Mouse (Mus musculus): ENCODE data around the gene Hlcs. TPM values are rescaled to one million over a fixed set of nuclear protein-coding genes. Genes with fewer than 3 reads are reported as not detected.

Hlcs gene
- polyA plus RNA-seq, 1 experiment from 2014 or later: 8.9 TPM

DNA sequence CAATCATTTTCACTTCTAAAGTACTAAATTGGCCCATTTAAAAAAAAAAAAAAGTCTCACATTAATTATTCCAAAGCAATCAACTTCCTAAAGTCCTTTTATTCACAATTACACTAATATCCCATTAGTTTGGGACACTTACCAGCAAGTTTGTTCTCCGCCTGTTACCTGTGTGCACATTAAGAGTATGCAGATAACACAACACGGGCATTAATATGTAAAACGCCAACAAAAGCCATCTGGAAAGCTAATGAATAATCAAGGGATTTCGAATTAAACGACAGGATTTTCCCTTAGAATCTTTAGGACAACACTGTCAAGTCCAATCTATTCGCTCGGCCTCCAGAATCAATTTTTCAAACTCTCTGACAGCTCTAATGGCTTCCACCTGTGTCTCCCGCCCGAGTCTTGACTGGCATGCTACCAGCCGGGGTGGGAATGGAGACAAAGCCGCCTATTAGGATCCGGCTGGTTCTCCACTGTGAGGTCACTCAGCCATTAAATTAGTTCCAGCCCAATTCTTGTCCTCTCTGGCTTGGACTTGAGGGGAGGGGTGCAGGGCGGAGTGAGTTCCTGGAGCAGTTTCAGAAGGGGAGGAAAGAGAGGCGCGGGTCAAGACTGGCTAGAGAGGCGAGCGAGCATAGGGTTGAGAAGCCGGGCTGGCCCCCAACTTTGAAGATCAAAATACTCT, 85.9 kb downstream of the Hlcs start:
- Histone ChIP-seq H3K27me3 (ENCODE audit: insufficient read depth, low read length) (no peaks in the 10 kb centered on the region), H3K4me1 (ENCODE audit: insufficient read depth, low read length) (peaks cover 55% of the 10 kb centered on the region), H3K9ac (replicated peaks; ENCODE audit: low read length) (no peak overlapping the region), H3K36me3 (ENCODE audit: insufficient read depth, low read length) (no peaks in the 10 kb centered on the region), H3K27ac (ENCODE audit: low read length) (peak overlapping the region; percentile 47; the same call in 1 of the 2 replicates), H3K4me2 (replicated peaks; ENCODE audit: low read depth, low read length) (peak overlapping the region; percentile 31), H3K9me3 (ENCODE audit: low read length) (no peaks in the 10 kb centered on the region), H3K4me3 (ENCODE audit: low read length) (no peak overlapping the region)
- ATAC-seq (ENCODE audit: low FRiP score, low TSS enrichment): peak; percentile 89
- 12% methylated on average over 18 of the region's 18 CpGs for WGBS

DNA sequence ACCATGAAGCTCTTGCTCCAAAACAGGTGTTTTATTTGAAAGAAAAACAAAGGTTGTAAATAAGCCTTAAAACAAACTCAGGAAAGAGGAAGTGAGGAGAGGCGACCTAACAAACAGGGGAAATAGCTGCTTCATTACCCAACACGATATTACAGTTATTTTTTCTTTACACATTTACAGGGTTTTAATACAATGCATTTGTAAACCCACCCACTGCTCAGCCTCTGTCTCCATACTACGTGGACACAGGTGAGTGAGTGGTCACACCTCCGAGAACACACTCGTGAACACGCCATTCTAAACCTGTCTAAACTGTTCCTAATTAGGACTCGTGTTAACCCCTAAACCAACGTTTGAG, 90.0 kb downstream of the Hlcs start:
- peaks cover 49% of the 10 kb centered on the region for H3K4me1 ChIP-seq (ENCODE audit: insufficient read depth, low read length)

DNA sequence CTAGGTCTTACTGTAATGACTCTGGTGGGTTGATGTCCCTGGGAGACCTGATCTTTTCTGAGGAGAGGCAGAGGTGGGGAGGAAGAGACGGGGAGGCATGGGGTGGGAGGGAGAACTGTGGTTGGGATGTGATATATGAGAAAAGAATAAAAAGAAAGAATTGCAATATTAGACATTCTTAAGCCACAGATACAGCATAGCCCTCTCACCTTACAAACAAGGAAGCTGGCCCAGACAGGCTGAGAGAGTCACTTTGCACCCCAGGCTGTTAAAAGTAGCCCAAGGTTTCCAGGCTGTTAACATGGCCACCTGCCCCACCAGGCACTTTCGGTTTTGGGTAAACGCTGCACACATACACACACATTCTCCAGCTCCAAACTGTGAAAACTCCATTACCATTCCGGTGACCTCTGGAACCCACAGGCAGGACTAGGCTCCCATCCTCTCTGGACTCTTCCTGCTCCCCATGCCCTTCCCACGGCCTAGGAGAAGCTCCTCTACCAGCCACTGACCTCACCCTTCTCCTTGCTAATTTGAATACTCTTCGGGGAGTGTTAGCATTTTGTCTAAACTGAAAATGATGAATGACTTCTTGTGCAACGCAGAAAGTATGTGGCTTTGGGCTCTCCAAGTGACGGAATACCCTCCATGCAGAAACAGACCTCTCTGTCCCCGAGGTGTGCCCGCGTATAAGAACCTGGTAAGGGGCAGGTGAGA, 90.6 kb downstream of the Hlcs start:
- H3K36me3 ChIP-seq (ENCODE audit: insufficient read depth, low read length): no peaks in the 10 kb centered on the region
- 52% methylated on average over 11 of the region's 11 CpGs for WGBS
- H3K4me2 ChIP-seq (replicated peaks; ENCODE audit: low read depth, low read length): no peak overlapping the region
- no peaks in the 10 kb centered on the region for H3K9me3 ChIP-seq (ENCODE audit: low read length)
- no peak overlapping the region for H3K4me3 ChIP-seq (ENCODE audit: low read length)
- no peaks in the 10 kb centered on the region for H3K27me3 ChIP-seq (ENCODE audit: insufficient read depth, low read length)
- H3K4me1 ChIP-seq (ENCODE audit: insufficient read depth, low read length): peaks cover 44% of the 10 kb centered on the region
- no peak overlapping the region for H3K9ac ChIP-seq (replicated peaks; ENCODE audit: low read length)
- H3K27ac ChIP-seq (ENCODE audit: low read length): peak overlapping the region; percentile 29
- no peak for ATAC-seq (ENCODE audit: low FRiP score, low TSS enrichment)

More for the DNA sequence above, 90.0 kb downstream of the Hlcs start:
- Histone ChIP-seq H3K4me2 (replicated peaks; ENCODE audit: low read depth, low read length) (no peak overlapping the region), H3K27me3 (ENCODE audit: insufficient read depth, low read length) (no peaks in the 10 kb centered on the region), H3K9ac (replicated peaks; ENCODE audit: low read length) (no peak overlapping the region), H3K27ac (ENCODE audit: low read length) (peak overlapping the region; percentile 29; the same call in 1 of the 2 replicates), H3K9me3 (ENCODE audit: low read length) (no peaks in the 10 kb centered on the region), H3K36me3 (ENCODE audit: insufficient read depth, low read length) (no peaks in the 10 kb centered on the region), H3K4me3 (ENCODE audit: low read length) (no peak overlapping the region)
- no peak for ATAC-seq (ENCODE audit: low FRiP score, low TSS enrichment)
- WGBS: 49% methylated on average over 8 of the region's 8 CpGs

DNA sequence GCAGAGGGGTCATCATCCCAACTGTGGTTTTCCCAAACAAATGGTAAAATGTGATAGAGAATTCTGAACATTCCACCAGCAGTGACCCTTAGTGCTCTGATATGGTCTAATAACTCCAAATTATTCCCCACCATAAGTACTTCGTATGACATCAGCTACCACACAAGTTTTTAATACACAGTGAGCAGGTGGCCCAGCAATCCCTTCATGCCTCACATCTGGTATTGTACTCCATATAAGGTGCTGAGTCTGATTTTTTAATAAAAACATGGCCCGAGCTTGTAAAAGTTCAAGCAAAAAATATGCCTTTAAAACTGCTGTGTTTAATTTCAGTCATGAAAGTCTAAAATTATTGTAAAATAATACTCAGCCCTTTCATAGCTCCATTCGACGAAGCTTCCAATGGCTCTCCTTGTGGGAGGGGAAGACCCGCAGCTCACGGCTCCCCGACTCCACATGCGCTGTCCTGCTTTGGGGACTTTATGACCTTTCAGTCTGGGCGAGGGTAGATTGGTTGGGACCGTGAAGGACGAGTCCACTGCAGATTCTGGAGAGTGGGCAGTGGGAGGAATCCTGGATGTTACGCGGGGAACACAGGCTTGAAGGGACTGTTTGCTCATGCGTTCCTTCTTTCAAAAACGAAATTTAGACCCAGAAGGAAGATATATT, 102.5 kb downstream of the Hlcs start:
- no peak overlapping the region for H3K9ac ChIP-seq (replicated peaks; ENCODE audit: low read length)
- no peak for ATAC-seq (ENCODE audit: low FRiP score, low TSS enrichment)
- H3K36me3 ChIP-seq (ENCODE audit: insufficient read depth, low read length): no peaks in the 10 kb centered on the region
- H3K27ac ChIP-seq (ENCODE audit: low read length): no peak overlapping the region
- no peak overlapping the region for H3K4me3 ChIP-seq (ENCODE audit: low read length)
- no peaks in the 10 kb centered on the region for H3K27me3 ChIP-seq (ENCODE audit: insufficient read depth, low read length)
- WGBS: 61% methylated on average over 15 of the region's 15 CpGs
- peaks cover 7% of the 10 kb centered on the region; the same call in 1 of the 2 replicates for H3K9me3 ChIP-seq (ENCODE audit: low read length)
- H3K4me2 ChIP-seq (replicated peaks; ENCODE audit: low read depth, low read length): no peak overlapping the region
- no peaks in the 10 kb centered on the region for H3K4me1 ChIP-seq (ENCODE audit: insufficient read depth, low read length)

DNA sequence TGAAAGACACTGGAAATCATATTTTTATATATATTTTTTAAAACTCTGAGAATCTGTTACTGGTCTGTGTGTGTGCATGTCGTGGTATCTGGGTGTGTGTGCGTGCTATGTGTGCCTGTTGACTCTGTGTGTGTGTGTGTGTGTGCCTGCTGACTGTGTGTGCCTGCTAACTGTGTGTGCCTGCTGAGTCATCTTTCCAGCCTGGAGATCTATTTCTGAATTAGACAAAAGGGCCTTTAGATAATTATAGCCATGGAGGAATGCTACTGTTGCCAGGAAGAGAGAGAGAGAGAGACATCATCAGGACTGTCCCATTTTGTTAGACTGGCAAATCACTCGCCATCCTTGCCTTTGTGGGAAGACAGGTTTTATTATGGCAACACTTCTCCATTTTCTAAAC, 103.7 kb downstream of the Hlcs start:
- no peak for ATAC-seq (ENCODE audit: low FRiP score, low TSS enrichment)
- H3K27me3 ChIP-seq (ENCODE audit: insufficient read depth, low read length): no peaks in the 10 kb centered on the region
- 71% methylated on average over 3 of the region's 3 CpGs for WGBS

DNA sequence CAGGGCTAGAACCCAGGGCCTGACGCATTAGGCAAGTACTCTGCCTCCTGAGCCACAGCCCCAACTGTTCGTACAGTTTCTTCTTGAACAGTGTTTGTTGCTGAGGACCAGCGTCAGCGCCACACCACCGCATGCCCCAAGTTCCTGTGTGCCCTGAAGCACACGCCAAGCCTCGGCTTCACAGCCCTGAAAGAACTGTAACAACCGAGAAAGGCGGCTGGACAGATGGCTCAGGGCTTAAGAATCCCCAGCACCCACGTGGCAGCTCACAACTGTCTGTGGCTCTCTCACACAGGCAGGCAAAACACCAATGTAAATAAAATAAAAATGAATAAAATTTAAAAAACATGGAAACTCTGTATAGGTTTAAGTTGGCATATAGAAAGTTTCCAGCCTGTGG, 104.5 kb downstream of the Hlcs start:
- no peak overlapping the region for H3K4me2 ChIP-seq (replicated peaks; ENCODE audit: low read depth, low read length)
- WGBS: 82% methylated on average over 10 of the region's 10 CpGs
- no peak for ATAC-seq (ENCODE audit: low FRiP score, low TSS enrichment)
- H3K36me3 ChIP-seq (ENCODE audit: insufficient read depth, low read length): no peaks in the 10 kb centered on the region
- no peak overlapping the region for H3K4me3 ChIP-seq (ENCODE audit: low read length)
- H3K27ac ChIP-seq (ENCODE audit: low read length): no peak overlapping the region
- no peak overlapping the region for H3K9ac ChIP-seq (replicated peaks; ENCODE audit: low read length)
- peaks cover 10% of the 10 kb centered on the region; the same call in 1 of the 2 replicates for H3K4me1 ChIP-seq (ENCODE audit: insufficient read depth, low read length)
- peaks cover 7% of the 10 kb centered on the region; the same call in 1 of the 2 replicates for H3K9me3 ChIP-seq (ENCODE audit: low read length)
- H3K27me3 ChIP-seq (ENCODE audit: insufficient read depth, low read length): no peaks in the 10 kb centered on the region

More for the DNA sequence above, 103.7 kb downstream of the Hlcs start:
- Histone ChIP-seq H3K4me3 (ENCODE audit: low read length) (no peak overlapping the region), H3K4me1 (ENCODE audit: insufficient read depth, low read length) (peaks cover 10% of the 10 kb centered on the region; the same call in 1 of the 2 replicates), H3K36me3 (ENCODE audit: insufficient read depth, low read length) (no peaks in the 10 kb centered on the region), H3K9ac (replicated peaks; ENCODE audit: low read length) (no peak overlapping the region), H3K4me2 (replicated peaks; ENCODE audit: low read depth, low read length) (no peak overlapping the region), H3K9me3 (ENCODE audit: low read length) (peaks cover 7% of the 10 kb centered on the region; the same call in 1 of the 2 replicates), H3K27ac (ENCODE audit: low read length) (no peak overlapping the region)

DNA sequence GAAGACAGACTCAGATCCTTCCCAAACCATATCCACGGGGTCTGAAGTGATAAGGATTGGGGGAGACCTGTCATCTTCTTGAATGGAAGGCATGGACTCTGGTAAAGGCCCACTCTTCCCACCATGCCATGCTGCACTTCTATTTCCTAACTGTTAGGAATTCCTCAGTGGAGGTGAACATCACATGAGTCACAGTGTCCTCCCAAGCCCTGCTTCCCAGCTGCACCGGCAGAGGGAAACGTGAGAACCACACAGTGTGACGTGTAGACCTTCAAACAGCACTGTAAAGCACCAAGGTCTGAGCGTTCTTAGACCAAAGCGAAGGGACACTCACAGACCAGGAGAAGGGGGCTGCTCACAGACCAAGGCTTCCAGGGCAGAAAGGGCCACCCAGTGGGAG, 105.2 kb downstream of the Hlcs start:
- H3K9ac ChIP-seq (replicated peaks; ENCODE audit: low read length): no peak overlapping the region
- H3K4me1 ChIP-seq (ENCODE audit: insufficient read depth, low read length): peaks cover 10% of the 10 kb centered on the region; the same call in 1 of the 2 replicates
- no peaks in the 10 kb centered on the region for H3K36me3 ChIP-seq (ENCODE audit: insufficient read depth, low read length)
- H3K27me3 ChIP-seq (ENCODE audit: insufficient read depth, low read length): no peaks in the 10 kb centered on the region
- no peak overlapping the region for H3K4me3 ChIP-seq (ENCODE audit: low read length)
- no peak overlapping the region for H3K4me2 ChIP-seq (replicated peaks; ENCODE audit: low read depth, low read length)
- H3K9me3 ChIP-seq (ENCODE audit: low read length): peaks cover 7% of the 10 kb centered on the region; the same call in 1 of the 2 replicates
- H3K27ac ChIP-seq (ENCODE audit: low read length): no peak overlapping the region
- ATAC-seq (ENCODE audit: low FRiP score, low TSS enrichment): no peak
- WGBS: 76% methylated on average over 6 of the region's 6 CpGs

DNA sequence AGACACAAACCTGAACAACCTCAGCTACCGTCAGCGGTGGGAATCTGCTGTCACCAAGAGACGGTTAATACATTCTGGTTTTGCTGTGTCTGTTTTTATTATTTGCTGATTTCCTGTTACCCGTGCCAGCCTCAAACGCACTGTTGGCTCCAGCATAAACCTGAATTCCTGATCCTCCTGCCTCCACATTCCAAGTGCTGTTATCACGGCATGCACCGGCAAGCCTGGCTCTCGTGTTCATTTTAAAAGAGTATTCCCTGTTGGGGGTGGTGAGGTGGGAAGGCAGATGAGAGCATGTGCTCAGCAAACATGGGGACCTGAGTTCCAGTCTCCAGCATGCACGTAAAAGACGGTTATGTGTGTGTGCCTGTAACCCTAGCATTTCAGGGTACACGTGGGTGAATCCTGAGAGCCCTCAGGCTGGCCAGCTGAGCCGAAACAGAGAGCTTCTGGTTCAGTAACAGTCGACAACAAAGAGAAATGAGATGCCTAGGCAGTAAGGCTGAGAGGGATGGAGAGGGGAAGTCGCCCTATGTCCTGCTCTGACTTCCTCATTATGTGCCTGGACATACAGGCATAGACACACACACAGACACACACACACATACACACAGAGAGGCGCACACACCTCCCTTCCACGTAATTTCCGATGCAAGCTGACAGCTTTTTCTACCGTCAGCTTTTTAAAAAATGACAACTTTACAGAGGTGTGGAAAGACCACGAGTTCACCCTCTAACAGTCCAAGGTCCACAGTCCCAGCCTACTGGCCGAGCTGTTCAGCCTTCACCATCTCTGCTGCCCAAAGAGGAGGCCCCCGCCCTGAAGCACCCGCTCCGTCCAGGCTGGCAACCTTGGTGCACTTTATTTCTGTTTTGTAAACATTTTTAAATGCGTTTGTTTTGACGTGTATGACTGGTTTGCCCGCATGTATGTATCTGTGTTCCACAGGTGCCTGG, 107.6 kb downstream of the Hlcs start:
- Histone ChIP-seq H3K27me3 (ENCODE audit: insufficient read depth, low read length) (no peaks in the 10 kb centered on the region), H3K36me3 (ENCODE audit: insufficient read depth, low read length) (no peaks in the 10 kb centered on the region), H3K27ac (ENCODE audit: low read length) (no peak overlapping the region), H3K4me2 (replicated peaks; ENCODE audit: low read depth, low read length) (peak overlapping the region; percentile 14; the same call in 1 of the 2 replicates), H3K9me3 (ENCODE audit: low read length) (no peaks in the 10 kb centered on the region), H3K9ac (replicated peaks; ENCODE audit: low read length) (0 out of 2 replicates have a peak overlapping the region, but pooled peaks have one; percentile 4), H3K4me3 (ENCODE audit: low read length) (no peak overlapping the region), H3K4me1 (ENCODE audit: insufficient read depth, low read length) (peaks cover 10% of the 10 kb centered on the region; the same call in 1 of the 2 replicates)
- 52% methylated on average over 26 of the region's 26 CpGs for WGBS
- ATAC-seq (ENCODE audit: low FRiP score, low TSS enrichment): no peak; the same call in 1 of the 2 replicates

DNA sequence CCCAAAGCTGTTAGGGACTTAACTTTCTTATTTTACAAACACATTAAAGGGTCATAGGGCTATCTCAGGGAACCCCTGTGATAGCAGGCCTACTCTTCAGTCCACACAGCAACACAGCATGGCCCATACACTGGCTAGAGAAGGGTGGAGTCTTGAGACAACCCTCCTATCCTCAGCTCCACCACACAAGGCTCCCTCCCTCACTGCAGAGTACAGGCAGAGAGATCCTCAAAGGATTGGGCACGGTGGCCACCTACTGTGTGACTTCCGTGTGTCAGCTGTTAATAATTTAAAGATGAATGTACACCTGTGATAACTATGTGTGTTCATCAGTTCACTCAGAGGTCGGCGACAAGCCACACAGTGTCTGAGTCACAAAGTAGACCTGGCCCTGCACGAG, 112.0 kb downstream of the Hlcs start:
- H3K4me2 ChIP-seq (replicated peaks; ENCODE audit: low read depth, low read length): no peak overlapping the region
- H3K27me3 ChIP-seq (ENCODE audit: insufficient read depth, low read length): no peaks in the 10 kb centered on the region
- ATAC-seq (ENCODE audit: low FRiP score, low TSS enrichment): no peak
- H3K4me1 ChIP-seq (ENCODE audit: insufficient read depth, low read length): peaks cover 18% of the 10 kb centered on the region
- no peaks in the 10 kb centered on the region for H3K36me3 ChIP-seq (ENCODE audit: insufficient read depth, low read length)
- no peak overlapping the region for H3K27ac ChIP-seq (ENCODE audit: low read length)
- H3K4me3 ChIP-seq (ENCODE audit: low read length): no peak overlapping the region
- H3K9ac ChIP-seq (replicated peaks; ENCODE audit: low read length): no peak overlapping the region
- no peaks in the 10 kb centered on the region for H3K9me3 ChIP-seq (ENCODE audit: low read length)
- 73% methylated on average over 5 of the region's 5 CpGs for WGBS

Measured in kidney, embryonic 16.5 days (tissue).